Mouse (Mus musculus) cerebellum, adult 2 months (tissue): ENCODE results near the gene Adgrg6. TPM values are rescaled to one million over a fixed set of nuclear protein-coding genes. Genes with fewer than 3 reads are reported as not detected.

Source experiments
- DNase-seq, 2 experiments: peaks; one replicate each; pipeline ENCODE4 v3.0.0; 2021
- H3K27ac ChIP-seq: fragments of 200-500 bp; 2 replicates; pipeline ENCODE4 v1.5.1; 2012; ENCODE audit warnings: low read length, control low read depth, inconsistent platforms; ENCODE audit not compliant: insufficient read depth
- H3K27me3 ChIP-seq: fragments of 200-500 bp; 2 replicates; pipeline ENCODE4 v1.6.1; 2012; ENCODE audit warnings: inconsistent platforms, mild to moderate bottlenecking, low read length, moderate library complexity; ENCODE audit not compliant: control insufficient read depth, insufficient read depth
- H3K4me1 ChIP-seq: fragments of 200-500 bp; 2 replicates; pipeline ENCODE4 v1.6.1; 2011; ENCODE audit warnings: low read length; ENCODE audit not compliant: control insufficient read depth, insufficient read depth
- H3K4me3 ChIP-seq: fragments of 200-500 bp; replicated peaks from 2 replicates; pipeline ENCODE3; 2011; ENCODE audit warnings: mild to moderate bottlenecking, low read depth, low read length, control low read depth; ENCODE audit not compliant: insufficient read depth
- CTCF ChIP-seq: fragments of 200-500 bp; IDR thresholded peaks from 2 replicates; pipeline ENCODE4 v1.5.1; 2011; ENCODE audit warnings: low read depth, mild to moderate bottlenecking, control low read depth, low read length, moderate library complexity, borderline replicate concordance; ENCODE audit not compliant: insufficient read depth
- POLR2A ChIP-seq: fragments of 200-500 bp; IDR thresholded peaks from 2 replicates; pipeline ENCODE4 v1.6.1; 2011; ENCODE audit warnings: low read length, control low read depth, borderline replicate concordance; ENCODE audit not compliant: insufficient read depth
- WGBS: fragments of 180-500 bp; shearing (Covaris S2); methylation state at CpG from one replicate; pipeline ENCODE4 v1.1.7; 2018; 5-methylcytosine and 5-hydroxymethylcytosine counted together
- polyA plus RNA-seq: library from polyadenylated mRNA; depleted of rRNA; stranded (reverse); fragments of >200 nt; gene quantifications from 2 replicates; pipeline ENCODE4 v1.2.3, GENCODE M21; 2012

The Adgrg6 gene
- polyA plus RNA-seq, 1 experiment = 1.00 TPM

DNA sequence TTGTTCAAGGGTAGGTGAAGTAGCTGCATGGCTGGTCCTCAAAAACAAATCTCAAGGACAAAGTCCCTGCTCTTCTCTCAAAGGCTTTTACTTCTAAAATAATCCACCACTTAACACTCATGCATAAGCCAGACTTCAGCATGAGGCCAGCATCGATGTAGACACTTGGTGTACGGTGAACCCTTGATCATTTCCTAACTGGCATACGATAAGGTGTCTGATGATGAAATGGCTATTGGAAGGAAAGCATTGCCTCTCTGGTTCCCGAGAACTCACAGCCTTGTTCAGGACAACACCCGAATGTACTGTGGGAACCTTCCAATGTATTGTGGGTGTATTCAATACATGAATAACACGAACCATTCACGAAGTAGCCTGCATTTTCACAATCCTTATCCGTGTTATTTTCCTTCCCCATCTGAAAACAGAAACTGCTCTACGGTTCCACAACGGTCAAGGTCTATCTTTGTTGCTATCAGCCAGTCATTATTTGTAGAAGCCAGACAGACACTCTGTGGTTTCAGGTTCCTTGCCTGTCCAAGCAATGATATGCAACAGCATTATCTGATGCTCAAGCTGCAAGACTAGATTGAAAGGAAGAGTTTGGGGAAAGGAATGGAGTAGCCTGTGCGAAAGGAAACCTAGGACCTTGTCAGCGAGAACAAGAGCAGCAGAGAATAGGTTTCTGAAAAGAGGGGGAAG lies 99.7 kb downstream of the Adgrg6 start:
- DNase-seq = no peak
- Histone ChIP-seq H3K27ac (no peak overlapping the region), H3K4me3 (no peak overlapping the region), H3K4me1 (no peaks in the 10 kb centered on the region), H3K27me3 (no peaks in the 10 kb centered on the region)
- WGBS = 95% methylated on average over 12 of the region's 12 CpGs
- TF ChIP-seq CTCF (no peak), POLR2A (no peak)

GRCm38 (mm10) chr10:14440860-14441579 lies 104.4 kb downstream of the Adgrg6 start:
- 88% methylated on average over 9 of the region's 9 CpGs for WGBS
- no peak for DNase-seq
- H3K4me3 ChIP-seq = no peak overlapping the region
- H3K27me3 ChIP-seq = no peaks in the 10 kb centered on the region
- TF ChIP-seq POLR2A (no peak), CTCF (no peak)
- H3K4me1 ChIP-seq = no peaks in the 10 kb centered on the region
- no peak overlapping the region for H3K27ac ChIP-seq

GRCm38 (mm10) chr10:14404070-14404469 lies 141.4 kb downstream of the Adgrg6 start:
- H3K4me3 ChIP-seq = no peak overlapping the region
- no peak for DNase-seq
- TF ChIP-seq POLR2A = no peak
- TF ChIP-seq CTCF = no peak
- no peak overlapping the region for H3K27ac ChIP-seq
- WGBS = 51% methylated on average over 1 of the region's 1 CpGs
- no peaks in the 10 kb centered on the region for H3K4me1 ChIP-seq
- H3K27me3 ChIP-seq = no peaks in the 10 kb centered on the region

DNA sequence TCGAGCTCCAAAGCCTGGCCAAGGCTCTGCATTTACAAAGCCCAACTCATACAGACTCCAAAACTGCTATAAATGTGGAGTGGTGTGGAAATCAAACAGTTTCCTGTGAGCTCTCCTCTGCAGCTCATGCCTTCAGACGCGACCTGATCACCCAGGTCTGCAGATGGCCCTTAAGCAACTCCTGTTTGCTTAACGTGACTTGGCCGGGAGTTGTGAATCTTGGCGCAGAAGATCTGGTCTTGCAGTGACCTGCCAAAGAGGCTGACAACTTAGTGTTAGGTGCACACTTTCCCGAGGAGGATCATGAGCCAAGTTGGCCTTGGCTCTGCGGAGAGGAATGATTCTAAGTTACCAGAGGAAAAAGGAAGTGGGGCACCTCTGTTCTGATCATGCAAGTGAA lies 143.7 kb downstream of the Adgrg6 start:
- no peaks in the 10 kb centered on the region for H3K4me1 ChIP-seq
- 20% methylated on average over 8 of the region's 8 CpGs for WGBS
- no peak overlapping the region for H3K27ac ChIP-seq
- no peaks in the 10 kb centered on the region for H3K27me3 ChIP-seq
- TF ChIP-seq CTCF (no peak), POLR2A (no peak)
- DNase-seq = no peak
- H3K4me3 ChIP-seq = no peak overlapping the region

DNA sequence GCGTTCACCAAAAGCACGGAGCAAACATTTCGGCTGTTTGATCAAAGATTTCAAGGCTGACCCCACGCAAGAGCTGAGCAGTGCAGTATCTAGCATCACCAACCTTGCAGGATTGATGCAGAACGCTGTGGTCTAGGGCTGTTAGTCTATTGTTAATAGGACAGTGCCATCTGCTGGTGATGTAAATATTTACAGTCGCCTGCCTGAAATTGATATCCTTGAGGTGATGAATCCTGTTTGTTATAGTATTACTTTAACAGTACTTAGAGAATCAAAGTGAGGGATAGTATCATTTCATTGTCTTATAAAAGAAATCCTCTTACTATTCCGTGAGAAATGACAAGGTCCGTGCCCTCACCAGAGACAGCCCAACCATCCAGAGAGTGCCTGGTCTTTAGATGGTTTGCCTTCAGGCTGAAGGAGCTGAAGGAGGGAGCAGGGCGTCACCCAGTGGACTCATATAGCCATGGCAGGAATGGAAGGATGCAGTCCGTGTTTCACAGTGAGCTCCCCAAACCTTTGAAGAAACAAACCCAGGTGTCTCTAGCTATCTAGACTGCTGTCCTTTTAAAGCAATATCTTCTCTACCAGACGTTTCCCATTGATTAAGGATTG lies 154.3 kb downstream of the Adgrg6 start:
- Histone ChIP-seq H3K27me3 (no peaks in the 10 kb centered on the region), H3K4me1 (no peaks in the 10 kb centered on the region), H3K4me3 (no peak overlapping the region), H3K27ac (no peak overlapping the region)
- DNase-seq = peak; percentile 49 to 57
- WGBS = 10% methylated on average over 11 of the region's 11 CpGs
- no peak for TF ChIP-seq POLR2A
- TF ChIP-seq CTCF = peak; percentile 61

- no peak for DNase-seq
- 91% methylated on average over 5 of the region's 5 CpGs for WGBS
- H3K4me1 ChIP-seq = no peaks in the 10 kb centered on the region
- no peak for TF ChIP-seq CTCF
- no peak for TF ChIP-seq POLR2A
- H3K27ac ChIP-seq = no peak overlapping the region
- no peaks in the 10 kb centered on the region for H3K27me3 ChIP-seq
- no peak overlapping the region for H3K4me3 ChIP-seq
Observed at GRCm38 (mm10) chr10:14385574-14385973, 159.9 kb downstream of the Adgrg6 start.

DNA sequence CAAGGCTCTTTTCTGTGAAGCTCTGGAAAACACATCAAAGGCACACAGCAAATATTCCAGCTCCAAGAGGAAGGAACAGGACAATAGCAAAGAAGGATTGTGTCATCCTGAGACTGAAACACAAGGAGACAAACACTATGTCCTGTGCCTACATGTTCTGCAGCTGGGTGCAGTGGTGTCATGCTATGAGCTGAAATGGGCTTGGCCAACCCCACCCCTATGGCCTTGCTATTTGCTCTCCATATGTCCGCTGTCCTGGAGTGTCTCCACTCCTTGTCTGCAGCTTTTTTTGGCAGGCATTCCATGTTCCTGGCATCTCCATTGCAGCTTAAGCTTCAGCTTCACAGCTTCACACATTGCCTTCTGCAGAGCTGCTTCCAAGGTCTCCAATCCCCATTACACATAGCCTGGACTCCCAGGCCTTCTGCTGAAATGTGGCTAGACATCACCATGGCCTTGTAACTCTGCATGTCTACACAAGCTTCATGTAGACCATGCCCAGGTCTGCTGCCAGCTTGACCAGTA lies 180.3 kb downstream of the Adgrg6 start:
- TF ChIP-seq POLR2A (no peak), CTCF (no peak)
- no peak for DNase-seq
- no peaks in the 10 kb centered on the region for H3K27me3 ChIP-seq
- H3K27ac ChIP-seq = no peak overlapping the region
- WGBS = 12% methylated on average over 1 of the region's 1 CpGs
- H3K4me3 ChIP-seq = no peak overlapping the region
- no peaks in the 10 kb centered on the region for H3K4me1 ChIP-seq
